Mouse (Mus musculus) lung, postnatal 14 days (tissue): ENCODE data around the gene Tmpo.

Experiments used
- DNase-seq: peaks from one replicate; pipeline ENCODE4 v3.0.0; 2021

Tmpo gene

DNA sequence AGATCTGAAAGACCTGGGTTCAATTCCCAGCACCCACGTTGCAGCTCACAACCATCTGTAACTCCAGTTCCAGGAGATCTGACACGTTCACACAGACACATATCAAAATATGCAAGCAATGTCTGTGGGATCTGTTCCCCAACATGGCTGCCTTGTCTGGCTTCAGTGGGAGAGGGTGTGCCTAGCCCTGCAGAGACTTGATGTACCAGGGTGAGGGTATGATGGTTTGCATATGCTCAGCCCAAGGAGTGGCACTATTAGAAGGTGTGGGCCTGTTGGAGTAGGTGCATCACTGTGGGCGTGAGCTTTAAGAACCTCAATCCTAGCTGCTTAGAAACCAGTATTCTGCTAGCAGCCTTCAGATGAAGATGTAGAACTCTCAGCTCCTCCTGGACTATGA is 75.1 kb downstream of the Tmpo start:
- no peak for DNase-seq

- DNase-seq = no peak
Measured at GRCm38 (mm10) chr10:91102799-91103590, 78.1 kb downstream of the Tmpo start.

DNA sequence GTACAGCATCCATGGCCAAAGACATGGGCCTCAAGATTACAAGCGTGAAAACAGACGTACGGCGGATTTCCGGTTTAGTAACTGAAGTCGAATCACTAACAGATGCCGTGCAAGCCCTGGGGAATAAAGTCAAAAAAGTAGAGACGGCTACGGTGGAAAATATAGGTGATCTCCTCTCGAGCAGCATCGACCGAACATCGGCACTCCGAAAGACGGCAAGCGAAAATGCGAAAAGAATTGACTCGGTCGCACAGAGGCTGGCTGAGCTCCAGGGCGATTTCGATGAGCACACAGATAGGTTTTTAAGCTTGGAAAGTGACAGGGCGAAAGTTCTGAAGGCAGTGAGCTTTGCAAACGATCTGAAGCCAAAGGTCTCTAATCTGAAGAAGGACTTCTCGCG is 79.2 kb downstream of the Tmpo start:
- DNase-seq = no peak

- no peak for DNase-seq
Measured at GRCm38 (mm10) chr10:91100101-91100500, 81.0 kb downstream of the Tmpo start.

GRCm38 (mm10) chr10:91098056-91098455 is 83.1 kb downstream of the Tmpo start:
- no peak for DNase-seq
